Mouse (Mus musculus): ENCODE measurements around the gene Rgs13. TPM values are rescaled to one million over a fixed set of nuclear protein-coding genes. Genes with fewer than 3 reads are reported as not detected.

Gene Rgs13
- 0.16 and 0.30 TPM in 2 replicates for polyA plus RNA-seq (2015; fragmentation: Nextera tagmentation; extraction: Ambion mirVana)

- no peaks in the 10 kb centered on the region for H3K27me3 ChIP-seq (ENCODE audit: control insufficient read depth, insufficient read depth, low read length)
- no peak within 1 kb of the TSS for H3K27ac ChIP-seq (ENCODE audit: low read length)
- WGBS = 71% methylated on average over 5 of the region's 5 CpGs
- no peaks in the 10 kb centered on the region for H3K9me3 ChIP-seq (replicated peaks; ENCODE audit: control insufficient read depth, low read length)
- H3K4me2 ChIP-seq (ENCODE audit: low read depth, low read length) = no peak within 1 kb of the TSS
- H3K4me3 ChIP-seq (ENCODE audit: low read length) = no peak within 1 kb of the TSS
- no peak within 1 kb of the TSS for H3K9ac ChIP-seq (ENCODE audit: low read length)
- H3K36me3 ChIP-seq (ENCODE audit: control insufficient read depth, insufficient read depth) = no peaks in the 10 kb centered on the region
- ATAC-seq (replicated peaks; ENCODE audit: extremely low read depth, insufficient read depth, low FRiP score) = no peak
- H3K4me1 ChIP-seq (ENCODE audit: control insufficient read depth, insufficient read depth, low read length) = no peaks in the 10 kb centered on the region
Observed at GRCm38 (mm10) chr1:144177166-144177565, at the start of gene Rgs13. Gene Rgs13 (minus strand): TSS chr1:144177372.

- Histone ChIP-seq H3K9me3 (replicated peaks; ENCODE audit: control insufficient read depth, low read length) (no peaks in the 10 kb centered on the region), H3K4me2 (ENCODE audit: low read depth, low read length) (no peak overlapping the region), H3K36me3 (ENCODE audit: control insufficient read depth, insufficient read depth) (no peaks in the 10 kb centered on the region), H3K9ac (ENCODE audit: low read length) (no peak overlapping the region), H3K27ac (ENCODE audit: low read length) (no peak overlapping the region), H3K27me3 (ENCODE audit: control insufficient read depth, insufficient read depth, low read length) (no peaks in the 10 kb centered on the region), H3K4me1 (ENCODE audit: control insufficient read depth, insufficient read depth, low read length) (no peaks in the 10 kb centered on the region), H3K4me3 (ENCODE audit: low read length) (no peak overlapping the region)
- ATAC-seq (replicated peaks; ENCODE audit: extremely low read depth, insufficient read depth, low FRiP score) = no peak
Observed at GRCm38 (mm10) chr1:144215230-144215629, 38.1 kb upstream of the Rgs13 start.

- no peak for ATAC-seq (replicated peaks; ENCODE audit: extremely low read depth, insufficient read depth, low FRiP score)
- Histone ChIP-seq H3K9me3 (replicated peaks; ENCODE audit: control insufficient read depth, low read length) (no peaks in the 10 kb centered on the region), H3K4me1 (ENCODE audit: control insufficient read depth, insufficient read depth, low read length) (no peaks in the 10 kb centered on the region), H3K27me3 (ENCODE audit: control insufficient read depth, insufficient read depth, low read length) (no peaks in the 10 kb centered on the region), H3K9ac (ENCODE audit: low read length) (no peak overlapping the region), H3K4me3 (ENCODE audit: low read length) (no peak overlapping the region), H3K36me3 (ENCODE audit: control insufficient read depth, insufficient read depth) (no peaks in the 10 kb centered on the region), H3K27ac (ENCODE audit: low read length) (no peak overlapping the region), H3K4me2 (ENCODE audit: low read depth, low read length) (no peak overlapping the region)
- 60% methylated on average over 3 of the region's 3 CpGs for WGBS
Observed at GRCm38 (mm10) chr1:144210912-144211311, 33.7 kb upstream of the Rgs13 start.

- Histone ChIP-seq H3K36me3 (ENCODE audit: control insufficient read depth, insufficient read depth) (no peaks in the 10 kb centered on the region), H3K27ac (ENCODE audit: low read length) (no peak overlapping the region), H3K9me3 (replicated peaks; ENCODE audit: control insufficient read depth, low read length) (no peaks in the 10 kb centered on the region), H3K9ac (ENCODE audit: low read length) (no peak overlapping the region), H3K4me3 (ENCODE audit: low read length) (no peak overlapping the region), H3K27me3 (ENCODE audit: control insufficient read depth, insufficient read depth, low read length) (no peaks in the 10 kb centered on the region), H3K4me2 (ENCODE audit: low read depth, low read length) (no peak overlapping the region), H3K4me1 (ENCODE audit: control insufficient read depth, insufficient read depth, low read length) (no peaks in the 10 kb centered on the region)
- no peak for ATAC-seq (replicated peaks; ENCODE audit: extremely low read depth, insufficient read depth, low FRiP score)
- 73% methylated on average over 7 of the region's 7 CpGs for WGBS
Observed at GRCm38 (mm10) chr1:144206281-144207061, 29.3 kb upstream of the Rgs13 start.

- H3K9me3 ChIP-seq (replicated peaks; ENCODE audit: control insufficient read depth, low read length) = no peaks in the 10 kb centered on the region
- no peaks in the 10 kb centered on the region for H3K4me1 ChIP-seq (ENCODE audit: control insufficient read depth, insufficient read depth, low read length)
- no peak overlapping the region for H3K9ac ChIP-seq (ENCODE audit: low read length)
- no peak overlapping the region for H3K4me2 ChIP-seq (ENCODE audit: low read depth, low read length)
- no peak for ATAC-seq (replicated peaks; ENCODE audit: extremely low read depth, insufficient read depth, low FRiP score)
- WGBS = 88% methylated on average over 2 of the region's 2 CpGs
- no peak overlapping the region for H3K27ac ChIP-seq (ENCODE audit: low read length)
- H3K4me3 ChIP-seq (ENCODE audit: low read length) = no peak overlapping the region
- H3K27me3 ChIP-seq (ENCODE audit: control insufficient read depth, insufficient read depth, low read length) = no peaks in the 10 kb centered on the region
- no peaks in the 10 kb centered on the region for H3K36me3 ChIP-seq (ENCODE audit: control insufficient read depth, insufficient read depth)
Observed at GRCm38 (mm10) chr1:144204766-144205165, 27.6 kb upstream of the Rgs13 start.

- Histone ChIP-seq H3K9me3 (replicated peaks; ENCODE audit: control insufficient read depth, low read length) (no peaks in the 10 kb centered on the region), H3K9ac (ENCODE audit: low read length) (no peak overlapping the region), H3K4me1 (ENCODE audit: control insufficient read depth, insufficient read depth, low read length) (no peaks in the 10 kb centered on the region), H3K27me3 (ENCODE audit: control insufficient read depth, insufficient read depth, low read length) (no peaks in the 10 kb centered on the region), H3K27ac (ENCODE audit: low read length) (no peak overlapping the region), H3K4me3 (ENCODE audit: low read length) (no peak overlapping the region), H3K36me3 (ENCODE audit: control insufficient read depth, insufficient read depth) (no peaks in the 10 kb centered on the region), H3K4me2 (ENCODE audit: low read depth, low read length) (no peak overlapping the region)
- 58% methylated on average over 4 of the region's 4 CpGs for WGBS
- no peak for ATAC-seq (replicated peaks; ENCODE audit: extremely low read depth, insufficient read depth, low FRiP score)
Observed at GRCm38 (mm10) chr1:144202939-144203338, 25.8 kb upstream of the Rgs13 start.

- H3K9me3 ChIP-seq (replicated peaks; ENCODE audit: control insufficient read depth, low read length) = no peaks in the 10 kb centered on the region
- no peak overlapping the region for H3K4me2 ChIP-seq (ENCODE audit: low read depth, low read length)
- H3K27me3 ChIP-seq (ENCODE audit: control insufficient read depth, insufficient read depth, low read length) = no peaks in the 10 kb centered on the region
- H3K4me3 ChIP-seq (ENCODE audit: low read length) = no peak overlapping the region
- 40% methylated on average over 2 of the region's 2 CpGs for WGBS
- no peak overlapping the region for H3K9ac ChIP-seq (ENCODE audit: low read length)
- H3K4me1 ChIP-seq (ENCODE audit: control insufficient read depth, insufficient read depth, low read length) = no peaks in the 10 kb centered on the region
- H3K36me3 ChIP-seq (ENCODE audit: control insufficient read depth, insufficient read depth) = no peaks in the 10 kb centered on the region
- no peak overlapping the region for H3K27ac ChIP-seq (ENCODE audit: low read length)
- ATAC-seq (replicated peaks; ENCODE audit: extremely low read depth, insufficient read depth, low FRiP score) = no peak
Observed at GRCm38 (mm10) chr1:144200496-144200895, 23.3 kb upstream of the Rgs13 start.

GRCm38 (mm10) chr1:144199538-144199937, 22.4 kb upstream of the Rgs13 start:
- no peak for ATAC-seq (replicated peaks; ENCODE audit: extremely low read depth, insufficient read depth, low FRiP score)
- WGBS = 46% methylated on average over 1 of the region's 1 CpGs

GRCm38 (mm10) chr1:144197684-144198083, 20.5 kb upstream of the Rgs13 start:
- no peak overlapping the region for H3K27ac ChIP-seq (ENCODE audit: low read length)

More at GRCm38 (mm10) chr1:144199538-144199937, 22.4 kb upstream of the Rgs13 start:
- no peaks in the 10 kb centered on the region for H3K36me3 ChIP-seq (ENCODE audit: control insufficient read depth, insufficient read depth)
- H3K4me3 ChIP-seq (ENCODE audit: low read length) = no peak overlapping the region
- no peak overlapping the region for H3K4me2 ChIP-seq (ENCODE audit: low read depth, low read length)
- no peak overlapping the region for H3K27ac ChIP-seq (ENCODE audit: low read length)
- no peaks in the 10 kb centered on the region for H3K4me1 ChIP-seq (ENCODE audit: control insufficient read depth, insufficient read depth, low read length)
- H3K9ac ChIP-seq (ENCODE audit: low read length) = no peak overlapping the region
- H3K9me3 ChIP-seq (replicated peaks; ENCODE audit: control insufficient read depth, low read length) = no peaks in the 10 kb centered on the region
- H3K27me3 ChIP-seq (ENCODE audit: control insufficient read depth, insufficient read depth, low read length) = no peaks in the 10 kb centered on the region

More at GRCm38 (mm10) chr1:144197684-144198083, 20.5 kb upstream of the Rgs13 start:
- no peaks in the 10 kb centered on the region for H3K9me3 ChIP-seq (replicated peaks; ENCODE audit: control insufficient read depth, low read length)
- WGBS = 25% methylated on average over 3 of the region's 3 CpGs
- ATAC-seq (replicated peaks; ENCODE audit: extremely low read depth, insufficient read depth, low FRiP score) = no peak
- H3K4me2 ChIP-seq (ENCODE audit: low read depth, low read length) = no peak overlapping the region
- H3K4me3 ChIP-seq (ENCODE audit: low read length) = no peak overlapping the region
- no peaks in the 10 kb centered on the region for H3K4me1 ChIP-seq (ENCODE audit: control insufficient read depth, insufficient read depth, low read length)
- H3K36me3 ChIP-seq (ENCODE audit: control insufficient read depth, insufficient read depth) = no peaks in the 10 kb centered on the region
- no peaks in the 10 kb centered on the region for H3K27me3 ChIP-seq (ENCODE audit: control insufficient read depth, insufficient read depth, low read length)
- no peak overlapping the region for H3K9ac ChIP-seq (ENCODE audit: low read length)

All from heart, embryonic 16.5 days (tissue).